In genomic region chr10:84441846-84442245, GRCm38 (mm10) we compare ENCODE assay signal across 8 mouse cellular contexts. TPM values are rescaled to one million over a fixed set of nuclear protein-coding genes. Genes with fewer than 3 reads are reported as not detected.
DNase-seq lines count a peak whose midpoint lies in the region; ATAC-seq and TF ChIP-seq lines count a peak whose summit lies in the region.

No protein-coding gene starts in this region.

- peak overlapping the region; percentile 99 for H3K9ac ChIP-seq in embryonic facial prominence, embryonic 12.5 days
- peak overlapping the region; percentile 100 for H3K9ac ChIP-seq in limb, embryonic 11.5 days (ENCODE audit: low read length)

- intact Hi-C loops in left cerebral cortex, adult 2 months (cut with DNase I) = loop anchor here (2.0 kb wide), 1 partner anchor 49 kb away; no protein-coding TSS in a partner anchor

- H3K4me2 ChIP-seq in embryonic facial prominence, embryonic 12.5 days (replicated peaks) = peak overlapping the region; percentile 77
- peak overlapping the region; percentile 90 for H3K4me2 ChIP-seq in limb, embryonic 11.5 days (ENCODE audit: low read depth, severe bottlenecking)

- H3K36me3 ChIP-seq in embryonic facial prominence, embryonic 12.5 days = no peaks in the 10 kb centered on the region
- no peaks in the 10 kb centered on the region for H3K36me3 ChIP-seq in limb, embryonic 11.5 days (ENCODE audit: control insufficient read depth, insufficient read depth, low read length)

- H3K4me1 ChIP-seq in embryonic facial prominence, embryonic 12.5 days = peaks cover 39% of the 10 kb centered on the region
- peaks cover 23% of the 10 kb centered on the region for H3K4me1 ChIP-seq in limb, embryonic 11.5 days (ENCODE audit: control insufficient read depth, insufficient read depth, low read length)
- peaks cover 24% of the 10 kb centered on the region for H3K4me1 ChIP-seq in olfactory bulb, adult 2 months (ENCODE audit: control insufficient read depth, insufficient read depth, low read length)

- DNase-seq in left cerebral cortex, adult 2 months (ENCODE audit: extremely low spot score in 1 of 2, low spot score in 2 of 2) = no peak
- no peak for DNase-seq in left cerebral cortex, adult 11 months (ENCODE audit: low spot score)
- peak; percentile 50 for DNase-seq in limb, embryonic 11.5 days (ENCODE audit: low spot score)
- no peak for DNase-seq in right cerebral cortex, postnatal 36 days (ENCODE audit: low spot score in 2 of 2)
- no peak for DNase-seq in lung, postnatal 14 days

- peak overlapping the region; percentile 100 for H3K27ac ChIP-seq in left cerebral cortex, adult 2 months
- peak overlapping the region; percentile 98; the same call in 1 of the 2 replicates for H3K27ac ChIP-seq in embryonic facial prominence, embryonic 12.5 days
- H3K27ac ChIP-seq in limb, embryonic 11.5 days (replicated peaks; ENCODE audit: low read depth, low read length) = peak overlapping the region; percentile 36; the same call in 1 of the 2 replicates
- no peak overlapping the region for H3K27ac ChIP-seq in olfactory bulb, adult 2 months (ENCODE audit: insufficient read depth, low read depth, low read length)

- H3K4me3 ChIP-seq in left cerebral cortex, adult 2 months = peak overlapping the region; percentile 92
- H3K4me3 ChIP-seq in embryonic facial prominence, embryonic 12.5 days = peak overlapping the region; percentile 85
- H3K4me3 ChIP-seq in limb, embryonic 11.5 days (ENCODE audit: low read depth, low read length) = peak overlapping the region; percentile 79
- peak overlapping the region; percentile 79; the same call in 1 of the 2 replicates for H3K4me3 ChIP-seq in olfactory bulb, adult 2 months (ENCODE audit: insufficient read depth, low read depth, low read length)

- WGBS in embryonic facial prominence, embryonic 12.5 days = 10% methylated on average over 11 of the region's 11 CpGs
- 9% methylated on average over 11 of the region's 11 CpGs for WGBS in limb, embryonic 11.5 days
- WGBS in olfactory bulb, adult 2 months = 36% methylated on average over 11 of the region's 11 CpGs

- H3K9me3 ChIP-seq in embryonic facial prominence, embryonic 12.5 days = no peaks in the 10 kb centered on the region
- H3K9me3 ChIP-seq in limb, embryonic 11.5 days (ENCODE audit: control insufficient read depth, low read length) = no peaks in the 10 kb centered on the region

- no peak for TF ChIP-seq POLR2A in olfactory bulb, adult 2 months (IDR thresholded peaks at IDR 0.05; ENCODE audit: insufficient read depth, low read depth, low read length)

- ATAC-seq in embryonic facial prominence, embryonic 12.5 days (ENCODE audit: insufficient number of reproducible peaks, insufficient read depth, low FRiP score, low TSS enrichment) = no peak
- no peak for ATAC-seq in limb, embryonic 11.5 days (ENCODE audit: insufficient number of reproducible peaks, low FRiP score, low TSS enrichment, low read depth)
- ATAC-seq in erythroblast, adult 5-6 weeks (replicated peaks; ENCODE audit: low FRiP score, poor library complexity, severe bottlenecking) = no peak

- TF ChIP-seq CTCF in left cerebral cortex, adult 2 months (IDR thresholded peaks at IDR 0.05) = no peak
- no peak for TF ChIP-seq CTCF in olfactory bulb, adult 2 months (IDR thresholded peaks at IDR 0.05; ENCODE audit: insufficient read depth, low read depth, low read length)

- no peaks in the 10 kb centered on the region for H3K27me3 ChIP-seq in embryonic facial prominence, embryonic 12.5 days
- no peaks in the 10 kb centered on the region for H3K27me3 ChIP-seq in limb, embryonic 11.5 days (ENCODE audit: control insufficient read depth, insufficient read depth, low read length)

RNA-seq across cellular contexts. Expression of gene Nuak1, which starts 1.4 kb away (rescaled TPM):
- 10 to 100 TPM; 72.9 to 87.5 TPM for total RNA-seq in left cerebral cortex, adult 2 months (2021)
- 3.5 and 3.8 TPM in 2 replicates for polyA plus RNA-seq in embryonic facial prominence, embryonic 12.5 days (2016; fragmentation: Nextera tagmentation; extraction: Ambion mirVana)
- 1.9 and 2.0 TPM in 2 replicates for polyA plus RNA-seq in limb, embryonic 11.5 days (2014; fragmentation: Nextera tagmentation; extraction: Ambion mirVana)
- not detected in 2 replicates for polyA plus RNA-seq in olfactory bulb, adult 2 months (2012; ENCODE audit: insufficient read depth, insufficient read length, low replicate concordance, missing spikeins)
- total RNA-seq in erythroblast, adult 5-6 weeks (2015; ENCODE audit: low replicate concordance) = not detected in 2 replicates
- 0.85 TPM in 1 of 2 replicates, not detected in the other for total RNA-seq in erythroblast, adult 5-6 weeks (2017; ENCODE audit: low replicate concordance)
